Mouse (Mus musculus): ENCODE data around the gene Nkx2-1. TPM values are rescaled to one million over a fixed set of nuclear protein-coding genes. Genes with fewer than 3 reads are reported as not detected.

Nkx2-1 gene
- polyA plus RNA-seq, 1 experiment from 2014 or later, result not detected

DNA sequence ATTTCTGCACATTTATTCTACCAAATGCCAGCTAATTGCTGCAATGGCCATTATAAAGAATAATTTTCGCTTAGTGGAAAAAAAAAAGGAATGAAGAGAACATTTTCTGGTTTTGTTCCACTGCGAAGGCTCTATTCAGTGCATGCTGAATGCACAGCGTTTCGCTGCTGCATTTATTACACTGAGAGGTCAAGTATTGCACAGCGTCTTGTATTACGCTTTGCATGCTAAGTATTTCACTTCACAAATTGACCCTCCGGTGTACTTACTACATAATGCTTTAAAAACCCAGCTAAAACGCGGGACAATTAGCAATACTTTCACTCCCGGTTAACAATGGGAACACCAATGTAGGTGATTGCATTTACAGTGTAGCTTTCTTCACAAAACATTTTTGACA lies 54.1 kb downstream of the Nkx2-1 start:
- Histone ChIP-seq H3K4me3 (ENCODE audit: low read depth, low read length) (no peak overlapping the region), H3K4me1 (ENCODE audit: insufficient read depth) (no peaks in the 10 kb centered on the region), H3K9ac (replicated peaks) (no peak overlapping the region), H3K27ac (ENCODE audit: low read depth) (no peak overlapping the region), H3K4me2 (ENCODE audit: low read depth, low read length) (no peak overlapping the region), H3K36me3 (replicated peaks; ENCODE audit: insufficient read depth, low read length) (no peaks in the 10 kb centered on the region), H3K27me3 (ENCODE audit: insufficient read depth, low read length) (no peaks in the 10 kb centered on the region), H3K9me3 (ENCODE audit: low read length) (no peaks in the 10 kb centered on the region)
- DNase-seq (no peak), ATAC-seq (no peak)
- TF ChIP-seq EP300 (IDR thresholded peaks at IDR 0.05; ENCODE audit: low read depth) (no peak), CTCF (IDR thresholded peaks at IDR 0.05; ENCODE audit: low read depth) (no peak)
- 80% methylated on average over 10 of the region's 10 CpGs for WGBS (ENCODE audit: insufficient replicate concordance)

Other genes starting within 250 kb of the Nkx2-1 start
- gene Mbip, start 191.0 kb downstream of the Nkx2-1 start, polyA plus RNA-seq (2015; fragmentation: Nextera tagmentation; extraction: Ambion mirVana), result 7.7 and 7.8 TPM in 2 replicates
- not detected in 2 replicates for gene Nkx2-9, start 76.4 kb upstream of the Nkx2-1 start, polyA plus RNA-seq (2015; fragmentation: Nextera tagmentation; extraction: Ambion mirVana)
- gene Pax9, start 154.9 kb upstream of the Nkx2-1 start, polyA plus RNA-seq (2015; fragmentation: Nextera tagmentation; extraction: Ambion mirVana), result 0.11 and 0.13 TPM in 2 replicates